Mouse (Mus musculus): Measurements from ENCODE around the gene Prkcz.

DNA sequence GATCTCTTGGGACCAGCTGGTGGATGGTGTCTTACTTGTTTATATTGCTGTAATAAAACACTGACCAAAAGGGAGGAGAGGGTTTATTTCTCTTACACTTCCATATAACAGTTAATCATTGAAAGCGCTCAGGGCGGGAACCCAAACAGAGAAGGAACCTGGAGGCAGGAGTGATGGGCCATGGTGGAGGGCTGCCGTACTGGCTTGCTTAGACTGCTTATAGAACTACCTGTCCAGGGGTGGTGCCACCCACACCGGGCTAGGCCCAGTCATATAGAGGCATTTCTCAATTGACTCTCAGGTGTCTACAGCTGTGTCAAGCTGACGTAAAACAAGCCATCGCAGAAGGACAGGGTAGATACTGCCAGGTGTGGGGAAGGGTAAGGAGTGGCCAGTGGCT, 5.6 kb upstream of the Prkcz start:
- TF ChIP-seq CHD1 (IDR thresholded peaks at IDR 0.05; ENCODE audit: low read depth, low read length) (no peak), HCFC1 (IDR thresholded peaks at IDR 0.05; ENCODE audit: low read depth, low read length) (no peak), BHLHE40 (IDR thresholded peaks at IDR 0.05; ENCODE audit: low read depth, low read length) (no peak), UBTF (IDR thresholded peaks at IDR 0.05; ENCODE audit: low read depth, low read length) (no peak)
